Mouse (Mus musculus) urinary bladder, postnatal 36 days (tissue): ENCODE data around the gene Evx2.

ENCODE experiments used
- DNase-seq, 2 experiments: peaks; one replicate each; pipeline ENCODE4 v3.0.0; 2022; ENCODE audit warnings: low spot score in 2 of 2, mixed read lengths in 1 of 2

Evx2 gene

DNA sequence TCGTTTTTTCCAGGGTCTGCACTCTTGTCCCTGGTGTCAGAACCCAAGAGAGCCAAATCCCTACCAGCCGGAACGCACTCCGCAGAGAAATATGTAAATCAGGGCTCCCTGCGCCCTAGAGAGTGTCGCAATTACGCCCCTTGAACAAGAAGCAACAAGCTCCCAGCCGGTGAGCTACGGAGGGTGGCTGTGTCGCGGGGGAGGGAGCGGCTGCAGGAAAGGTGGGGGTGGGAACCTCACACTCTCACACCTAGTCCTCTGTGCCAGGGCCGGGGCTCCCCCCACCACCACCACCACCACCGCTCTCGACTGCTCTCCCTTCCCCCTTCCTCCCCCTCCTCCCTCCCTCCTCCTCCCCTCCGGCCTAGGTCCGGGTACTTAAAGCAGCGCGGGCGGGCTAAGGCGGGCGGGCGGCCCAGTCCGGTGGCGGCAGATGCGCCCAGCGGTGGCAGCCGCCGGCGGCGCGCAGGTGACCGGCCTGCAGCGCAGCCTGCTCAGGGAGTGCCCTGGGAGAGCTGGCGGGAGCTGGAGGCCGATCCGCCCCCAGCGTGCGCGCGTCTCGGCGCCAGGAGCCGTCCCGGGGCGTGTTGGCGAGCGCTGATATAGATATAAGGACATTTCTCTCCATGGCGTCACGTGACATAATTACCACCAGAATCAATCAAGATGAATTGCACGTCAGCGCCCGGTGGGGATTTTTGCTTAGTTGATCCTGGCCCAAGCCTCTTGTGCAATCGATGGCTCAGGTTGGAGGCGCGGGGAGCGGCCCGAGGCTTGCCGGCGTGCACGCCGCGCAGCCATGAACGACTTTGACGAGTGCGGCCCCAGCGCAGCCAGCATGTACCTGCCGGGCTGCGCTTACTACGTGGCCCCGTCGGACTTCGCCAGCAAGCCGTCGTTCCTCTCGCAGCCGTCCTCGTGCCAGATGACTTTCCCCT is 22.5 kb upstream of the Evx2 start:
- no peak for DNase-seq

GRCm38 (mm10) chr2:74680561-74681398 is 21.4 kb upstream of the Evx2 start:
- DNase-seq, result no peak

DNA sequence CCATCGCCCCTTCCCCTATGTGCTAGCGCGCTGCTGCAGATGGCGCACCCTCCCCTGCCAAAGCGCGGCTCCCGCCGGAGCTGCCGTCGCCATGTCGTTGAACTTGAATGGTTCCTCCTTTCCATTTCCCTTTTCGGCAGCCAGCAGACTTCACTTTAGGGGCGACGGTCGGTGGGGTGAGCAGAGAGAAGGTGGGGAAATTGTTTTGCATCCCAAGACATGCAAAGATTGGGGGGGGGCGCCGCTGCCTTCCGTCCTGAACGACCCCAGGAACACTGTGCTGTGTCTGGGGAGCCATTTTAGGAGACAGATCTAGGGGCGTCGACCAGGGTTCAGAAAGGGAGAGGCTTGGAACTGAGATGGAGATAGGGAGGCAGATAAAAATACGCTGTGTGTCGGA is 20.6 kb upstream of the Evx2 start:
- no peak for DNase-seq

DNA sequence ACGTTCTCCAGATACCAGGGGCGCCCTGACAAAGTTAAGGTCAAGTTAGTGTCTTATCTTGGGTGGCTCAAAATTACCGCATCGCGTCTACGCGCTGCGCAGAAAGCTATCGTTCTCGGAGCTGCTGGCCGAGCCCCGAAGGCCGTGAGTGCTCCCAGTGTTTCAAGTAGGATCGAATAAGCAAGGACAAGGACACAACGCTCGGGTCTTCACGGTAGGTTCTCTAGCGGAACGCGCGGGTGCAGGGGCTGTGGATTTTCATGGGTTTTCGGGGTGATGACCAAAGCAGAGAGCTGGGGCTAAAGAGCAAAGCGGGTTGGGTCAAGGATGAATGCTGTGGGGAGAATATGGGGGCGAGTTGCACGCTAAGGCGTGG is 20.2 kb upstream of the Evx2 start:
- no peak for DNase-seq

GRCm38 (mm10) chr2:74678891-74679595 is 19.7 kb upstream of the Evx2 start, which contains the start of gene Hoxd11:
Gene Hoxd11 (plus strand): TSS chr2:74679557.
- no peak for DNase-seq

- no peak for DNase-seq
Observed at GRCm38 (mm10) chr2:74677106-74677505, 17.7 kb upstream of the Evx2 start.

GRCm38 (mm10) chr2:74676376-74677052 is 17.2 kb upstream of the Evx2 start:
- no peak for DNase-seq

DNA sequence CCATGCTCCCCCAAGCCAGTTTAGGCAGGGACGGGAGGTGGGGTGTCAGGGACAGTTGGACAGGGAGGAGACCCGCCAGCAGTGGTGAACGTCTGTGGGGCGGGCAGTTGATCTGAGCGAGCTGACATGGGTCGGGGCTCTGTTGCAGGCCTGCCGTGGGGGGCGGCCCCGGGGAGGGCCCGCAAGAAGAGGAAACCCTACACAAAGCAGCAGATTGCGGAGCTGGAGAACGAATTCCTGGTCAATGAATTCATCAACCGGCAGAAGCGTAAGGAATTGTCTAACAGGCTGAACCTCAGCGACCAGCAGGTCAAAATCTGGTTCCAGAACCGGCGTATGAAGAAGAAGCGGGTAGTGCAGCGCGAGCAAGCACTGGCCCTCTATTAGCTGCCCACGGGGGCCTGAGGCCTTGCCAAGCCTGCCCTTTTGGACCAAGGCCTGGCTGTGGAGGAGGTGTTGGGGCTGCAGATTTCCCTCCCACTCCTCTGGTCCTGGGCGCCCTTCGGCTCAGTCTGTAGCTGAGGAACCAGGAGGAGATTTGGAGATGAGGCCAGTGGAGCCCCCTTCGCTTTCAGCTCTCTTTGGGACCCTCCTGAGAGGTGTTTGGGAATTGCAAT is 16.4 kb upstream of the Evx2 start:
- no peak for DNase-seq

DNA sequence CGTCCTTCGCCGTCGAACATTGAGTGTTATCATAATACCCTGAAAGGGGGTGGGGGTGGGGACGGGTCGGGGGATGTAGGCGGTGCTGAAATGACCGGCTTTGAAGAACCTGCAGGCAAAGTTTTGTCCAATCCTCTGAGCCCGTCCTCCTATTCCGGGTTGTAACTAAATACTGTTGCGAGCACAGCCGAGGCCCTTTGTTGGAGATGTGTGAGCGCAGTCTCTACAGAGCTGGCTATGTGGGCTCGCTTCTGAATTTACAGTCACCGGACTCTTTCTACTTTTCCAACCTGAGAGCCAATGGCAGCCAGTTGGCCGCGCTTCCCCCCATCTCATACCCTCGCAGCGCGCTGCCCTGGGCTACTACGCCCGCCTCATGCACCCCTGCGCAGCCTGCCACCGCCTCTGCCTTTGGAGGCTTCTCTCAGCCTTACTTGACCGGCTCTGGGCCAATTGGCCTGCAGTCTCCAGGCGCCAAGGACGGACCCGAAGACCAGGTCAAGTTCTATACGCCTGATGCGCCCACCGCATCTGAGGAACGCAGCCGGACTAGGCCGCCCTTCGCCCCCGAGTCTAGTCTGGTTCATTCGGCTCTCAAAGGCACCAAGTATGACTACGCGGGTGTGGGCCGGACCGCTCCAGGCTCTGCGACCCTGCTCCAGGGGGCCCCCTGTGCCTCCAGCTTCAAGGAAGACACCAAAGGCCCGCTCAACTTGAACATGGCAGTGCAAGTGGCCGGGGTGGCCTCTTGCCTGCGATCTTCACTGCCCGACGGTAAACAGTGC is 15.7 kb upstream of the Evx2 start, which contains the start of gene Hoxd12:
Hoxd12 (plus strand) TSS at position 133 of the 785 bp plus-strand sequence.
- no peak for DNase-seq

- DNase-seq, result no peak
Observed at GRCm38 (mm10) chr2:74673835-74674425, 14.6 kb upstream of the Evx2 start.

DNA sequence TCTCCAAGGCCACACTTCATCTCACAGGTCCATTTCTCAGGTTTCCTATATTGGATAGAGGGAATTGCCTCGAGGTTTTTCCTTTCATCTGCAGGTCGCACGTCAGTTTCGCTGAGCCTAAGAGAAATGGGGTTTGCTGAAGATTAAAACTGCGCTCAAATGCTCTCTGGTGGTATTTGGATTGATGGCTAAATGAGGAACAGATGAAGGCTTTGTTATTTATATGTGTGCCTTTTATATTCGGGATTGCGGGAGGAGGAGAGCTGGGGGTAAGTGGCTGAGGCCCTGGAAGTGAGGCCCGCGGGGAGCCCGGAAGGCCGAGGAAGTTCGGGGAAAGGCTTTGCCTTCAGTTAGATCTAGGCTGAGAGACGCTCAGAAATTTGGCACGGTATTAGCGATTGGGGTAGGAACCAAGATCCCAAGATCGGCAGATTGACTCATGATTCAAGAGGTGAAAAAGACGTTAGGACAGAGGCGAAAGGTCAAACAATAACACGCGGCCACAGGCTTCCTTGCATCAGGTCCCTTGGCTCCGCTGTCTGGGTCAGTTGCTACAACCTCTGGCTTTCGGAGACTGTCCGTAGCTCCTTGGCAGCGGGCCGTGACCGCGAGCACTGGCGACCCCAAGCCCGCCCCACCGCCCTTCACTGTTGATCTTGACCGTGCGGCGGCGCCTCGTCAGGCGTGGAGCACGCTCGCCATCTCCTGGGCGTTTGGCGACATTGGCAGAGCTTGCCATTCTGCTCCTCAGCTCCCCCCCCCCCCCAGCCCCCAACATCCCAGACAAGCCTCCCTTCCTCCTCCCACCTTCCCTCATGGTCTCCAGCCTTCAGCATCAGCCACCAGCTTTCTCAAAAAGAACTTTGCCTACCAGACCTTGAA is 13.4 kb upstream of the Evx2 start:
- DNase-seq, result no peak

DNA sequence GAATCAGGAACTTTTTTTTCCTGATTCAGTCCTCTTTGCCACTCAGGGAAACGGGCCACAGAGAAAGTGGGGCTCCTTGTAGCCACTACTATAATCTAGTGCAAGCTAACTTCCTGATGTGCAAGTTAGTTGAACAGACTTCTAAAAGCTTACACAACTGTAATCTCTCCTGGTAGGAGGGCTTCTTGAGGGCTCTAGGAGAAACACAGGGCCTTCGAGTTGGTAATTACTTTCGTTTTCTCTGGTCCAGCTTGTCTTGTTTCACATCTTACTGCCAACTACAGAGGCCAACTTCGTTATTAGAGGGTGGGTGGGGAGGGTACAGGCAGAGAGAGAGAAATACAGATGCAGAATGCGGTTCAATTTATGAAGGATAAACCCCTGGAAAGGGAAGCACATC is 12.5 kb upstream of the Evx2 start:
- DNase-seq, result no peak

DNA sequence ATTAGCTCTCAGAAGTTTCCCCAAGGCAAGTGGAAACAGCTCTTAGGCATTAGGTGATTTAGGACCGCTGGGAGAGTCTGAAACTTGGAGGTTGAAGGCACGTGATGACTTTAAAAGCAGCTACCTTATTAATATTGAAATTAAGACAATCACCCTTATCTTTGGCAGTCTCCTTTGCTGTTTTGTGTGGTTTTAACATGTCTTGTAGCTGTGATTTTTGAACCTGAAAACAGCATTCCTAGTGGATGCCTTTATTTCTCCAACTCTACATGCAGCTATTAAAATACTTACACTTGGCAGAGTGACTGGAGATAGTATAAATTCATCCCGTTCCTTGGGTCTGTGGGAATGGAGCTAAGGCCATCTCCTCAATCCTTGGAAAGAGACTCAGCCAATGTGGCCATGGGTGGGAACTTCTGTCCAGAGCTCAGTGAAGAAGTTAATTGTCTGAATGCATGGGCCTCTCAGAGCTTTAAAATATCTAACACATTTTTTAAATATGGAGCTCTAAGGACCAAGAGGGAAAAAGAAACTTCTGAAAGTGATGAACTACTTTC is 11.4 kb upstream of the Evx2 start:
- DNase-seq, result no peak

GRCm38 (mm10) chr2:74669650-74670235 is 10.4 kb upstream of the Evx2 start:
- DNase-seq, result no peak

DNA sequence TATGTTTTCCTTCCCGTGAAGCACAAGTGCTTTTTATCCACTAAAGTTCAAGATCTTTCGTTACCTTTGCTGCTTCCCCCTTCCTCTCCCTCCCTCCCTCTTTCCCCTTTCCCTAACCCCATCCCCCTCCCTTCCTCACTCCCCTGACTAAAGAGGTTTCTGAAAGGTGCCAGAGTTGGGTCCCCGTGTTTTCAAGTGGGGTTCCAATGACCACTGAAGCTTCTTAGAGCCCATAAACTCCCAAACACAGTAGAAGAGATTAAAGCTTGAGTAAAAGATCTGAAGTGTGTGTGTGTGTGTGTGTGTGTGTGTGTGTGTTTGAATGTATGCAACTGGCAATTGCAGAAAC is 9.8 kb upstream of the Evx2 start:
- DNase-seq, result no peak

DNA sequence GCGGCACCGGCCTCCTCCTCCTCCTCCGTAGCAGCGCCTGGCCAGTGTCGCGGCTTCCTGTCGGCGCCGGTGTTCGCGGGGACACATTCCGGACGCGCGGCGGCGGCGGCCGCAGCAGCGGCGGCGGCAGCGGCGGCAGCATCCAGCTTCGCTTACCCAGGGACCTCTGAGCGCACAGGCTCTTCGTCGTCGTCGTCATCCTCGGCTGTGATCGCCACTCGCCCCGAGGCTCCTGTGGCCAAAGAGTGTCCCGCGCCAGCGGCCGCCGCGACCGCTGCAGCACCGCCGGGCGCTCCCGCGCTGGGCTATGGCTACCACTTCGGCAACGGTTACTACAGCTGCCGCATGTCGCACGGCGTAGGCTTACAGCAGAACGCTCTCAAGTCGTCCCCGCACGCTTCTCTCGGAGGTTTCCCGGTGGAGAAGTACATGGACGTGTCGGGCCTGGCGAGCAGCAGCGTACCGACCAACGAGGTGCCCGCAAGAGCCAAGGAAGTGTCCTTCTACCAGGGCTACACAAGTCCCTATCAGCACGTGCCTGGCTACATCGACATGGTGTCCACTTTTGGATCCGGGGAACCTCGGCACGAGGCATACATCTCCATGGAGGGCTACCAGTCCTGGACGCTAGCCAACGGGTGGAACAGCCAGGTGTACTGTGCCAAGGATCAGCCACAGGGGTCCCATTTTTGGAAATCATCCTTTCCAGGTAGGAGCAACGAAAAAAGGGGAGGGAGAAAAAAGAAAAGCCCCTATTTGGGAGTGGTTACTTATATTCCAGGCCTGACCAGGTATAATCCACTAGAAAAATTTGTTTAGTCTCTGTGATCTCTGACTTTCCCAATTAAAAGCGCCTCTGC is 9.2 kb upstream of the Evx2 start:
- no peak for DNase-seq

DNA sequence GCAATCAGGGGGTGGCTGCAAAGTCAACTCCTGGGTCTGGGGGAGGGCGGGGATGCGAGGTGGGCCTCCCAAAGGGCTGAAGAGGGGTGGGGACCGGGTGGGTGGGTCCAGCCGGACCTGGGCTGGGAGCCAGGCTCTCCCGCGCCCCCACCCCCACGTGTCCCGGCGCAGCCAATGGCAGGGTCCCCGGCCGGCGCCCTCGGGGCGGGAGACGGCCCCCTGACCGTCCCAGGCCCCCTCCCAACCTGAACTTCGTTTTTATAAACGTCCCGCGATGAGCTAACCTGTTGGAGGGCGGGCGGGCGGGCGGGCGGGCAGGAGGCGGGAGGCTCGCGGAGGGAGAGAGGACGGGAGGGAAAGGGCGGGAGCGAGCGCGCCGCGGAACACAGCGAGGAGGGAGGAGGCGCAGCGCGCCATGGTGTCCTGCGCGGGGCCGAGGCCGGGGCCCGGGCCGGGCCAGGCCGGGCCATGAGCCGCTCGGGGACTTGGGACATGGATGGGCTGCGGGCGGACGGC is 8.5 kb upstream of the Evx2 start, which contains the start of gene Hoxd13:
Hoxd13 (plus strand) TSS at position 469 of the 516 bp plus-strand sequence.
- DNase-seq, result no peak
